Mouse (Mus musculus): ENCODE data around the gene Gm49027.

DNA sequence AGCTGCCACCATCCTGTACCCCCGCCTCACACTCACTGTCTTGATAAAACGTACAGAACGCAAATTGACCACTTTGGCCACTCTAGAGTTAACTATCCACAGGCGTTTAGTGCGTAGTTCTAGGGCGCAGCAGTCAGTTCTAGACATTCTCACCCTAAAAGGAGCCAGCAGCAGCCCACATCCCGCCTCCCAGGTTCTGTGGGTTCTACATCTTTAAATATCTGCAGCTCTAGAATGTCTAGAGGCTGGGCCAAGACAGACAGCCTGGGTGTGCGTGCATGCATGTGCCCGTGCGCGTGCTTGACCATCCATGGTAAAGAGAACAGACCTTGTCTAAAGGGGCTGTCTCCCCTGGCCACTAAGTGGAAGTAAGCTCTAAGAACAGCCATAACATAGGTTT is 35.8 kb upstream of the Gm49027 start:
- TF ChIP-seq CTCF (IDR thresholded peaks at IDR 0.05; ENCODE audit: control insufficient read depth, insufficient read depth, insufficient replicate concordance, low read depth, low read length), result no peak
- TF ChIP-seq POLR2A (IDR thresholded peaks at IDR 0.05; ENCODE audit: control insufficient read depth, low read depth, low read length), result no peak
